Mouse (Mus musculus) ES-Bruce4 (cell line): ENCODE measurements at regions not wholly inside any gene's neighbourhood (a gene's known extent, or its start where the extent isn't known, plus 50 kb on each side); places are given as distances from the start of the nearest gene placed in this dataset.

Experiments
- CTCF ChIP-seq: IDR thresholded peaks from one replicate; pipeline ENCODE4 v1.8.1; 2011; ENCODE audit warnings: low read depth, low read length
- EP300 ChIP-seq: IDR thresholded peaks from 2 replicates; pipeline ENCODE4 v1.6.1; 2011; ENCODE audit warnings: low read depth, low read length; ENCODE audit not compliant: insufficient read depth
- POLR2A ChIP-seq: IDR thresholded peaks from one replicate; pipeline ENCODE4 v1.8.1; 2011; ENCODE audit warnings: low read length; ENCODE audit not compliant: insufficient read depth

DNA sequence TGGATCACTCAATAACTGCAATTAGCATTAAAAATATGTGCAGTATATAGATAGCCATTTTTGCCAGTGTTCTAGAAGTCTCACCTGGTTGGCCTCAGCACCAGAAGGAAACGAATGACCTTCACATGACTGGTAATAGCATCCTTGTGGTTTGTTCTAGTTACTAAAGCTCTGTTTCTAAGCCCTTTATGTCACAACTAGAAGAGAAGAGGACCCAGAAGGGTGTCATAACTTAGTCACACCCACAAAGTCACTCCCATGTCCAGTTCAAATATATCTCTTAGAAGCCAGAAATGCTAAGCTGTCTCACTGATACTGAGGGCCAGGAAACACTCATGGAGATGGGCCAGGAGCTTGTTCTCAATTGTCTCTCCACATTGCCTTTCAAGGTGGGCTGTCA lies 170.5 kb upstream of the Cpeb2 start:
- TF ChIP-seq POLR2A (no peak), CTCF (no peak), EP300 (no peak)
